Mouse (Mus musculus): ENCODE data around the gene Fads3. TPM values are rescaled to one million over a fixed set of nuclear protein-coding genes. Genes with fewer than 3 reads are reported as not detected.

Gene Fads3
- total and polyA plus RNA-seq, 2 experiments from 2014 or later, result 23.3 to 106 TPM

DNA sequence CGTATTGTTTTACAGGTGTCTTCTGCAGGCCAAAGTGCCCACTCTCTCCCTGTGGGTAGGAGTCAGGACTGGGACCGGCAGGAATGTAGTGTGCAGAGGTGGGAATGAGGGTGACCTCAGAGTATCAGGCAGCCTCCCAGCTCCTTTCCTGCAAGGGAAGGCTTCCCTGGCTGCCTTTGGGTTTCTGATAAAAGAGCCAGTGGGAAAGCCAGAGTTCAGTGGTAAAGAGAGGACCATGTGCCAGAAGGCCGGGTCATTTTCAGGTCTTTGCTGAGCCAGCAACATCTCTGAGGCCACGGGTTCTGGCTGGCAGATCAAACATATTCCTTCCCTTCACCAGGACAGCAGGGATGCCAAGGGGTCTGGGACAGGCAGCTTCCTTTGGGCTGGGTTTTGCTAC lies 5.0 kb downstream of the Fads3 start:
- H3K4me2 ChIP-seq (ENCODE audit: low read depth, low read length), result peak overlapping the region; percentile 17; the same call in 1 of the 2 replicates
- no peak for TF ChIP-seq CTCF (IDR thresholded peaks at IDR 0.05; ENCODE audit: low read depth)
- TF ChIP-seq EP300 (IDR thresholded peaks at IDR 0.05; ENCODE audit: low read depth), result no peak
- ATAC-seq (ENCODE audit: insufficient read depth, low read depth) (no peak), DNase-seq (ENCODE audit: low spot score) (peak; percentile 65)
- H3K9ac ChIP-seq (replicated peaks; ENCODE audit: low read depth, low read length), result no peak overlapping the region
- 17% methylated on average over 4 of the region's 4 CpGs for WGBS
- H3K4me1 ChIP-seq (ENCODE audit: control insufficient read depth, insufficient read depth), result peaks cover 55% of the 10 kb centered on the region
- no peaks in the 10 kb centered on the region for H3K9me3 ChIP-seq (replicated peaks; ENCODE audit: control insufficient read depth, low read length)
- H3K36me3 ChIP-seq (replicated peaks; ENCODE audit: control insufficient read depth, insufficient read depth, low read length), result no peaks in the 10 kb centered on the region
- H3K27me3 ChIP-seq (ENCODE audit: control insufficient read depth, insufficient read depth, low read length), result no peaks in the 10 kb centered on the region
- H3K27ac ChIP-seq (ENCODE audit: low read depth), result peak overlapping the region; percentile 67
- H3K4me3 ChIP-seq (ENCODE audit: low read depth, low read length), result no peak overlapping the region

DNA sequence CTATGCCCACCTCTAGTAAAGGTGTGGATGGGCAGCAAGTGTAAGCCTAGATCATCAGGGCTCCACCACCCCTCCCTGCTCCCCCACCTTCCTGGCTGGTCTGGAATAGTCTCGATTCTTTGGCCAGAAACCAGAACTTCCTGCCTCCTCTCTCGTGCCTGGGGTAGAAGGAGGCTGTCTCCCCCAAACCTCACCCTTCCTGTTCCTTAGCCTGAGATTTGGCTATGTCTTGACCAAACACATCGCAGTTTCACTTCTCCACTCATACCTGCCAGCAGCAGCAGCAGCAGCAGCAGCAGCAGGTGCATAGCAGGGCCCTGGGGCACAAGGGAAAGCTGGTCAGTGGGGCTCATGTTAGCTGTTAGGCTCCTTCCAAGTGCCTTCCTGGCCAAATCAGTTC lies 5.6 kb downstream of the Fads3 start:
- no peak for TF ChIP-seq CTCF (IDR thresholded peaks at IDR 0.05; ENCODE audit: low read depth)
- TF ChIP-seq EP300 (IDR thresholded peaks at IDR 0.05; ENCODE audit: low read depth), result no peak
- Histone ChIP-seq H3K27me3 (ENCODE audit: control insufficient read depth, insufficient read depth, low read length) (no peaks in the 10 kb centered on the region), H3K9me3 (replicated peaks; ENCODE audit: control insufficient read depth, low read length) (no peaks in the 10 kb centered on the region), H3K9ac (replicated peaks; ENCODE audit: low read depth, low read length) (no peak overlapping the region), H3K4me3 (ENCODE audit: low read depth, low read length) (no peak overlapping the region), H3K4me2 (ENCODE audit: low read depth, low read length) (peak overlapping the region; percentile 17; the same call in 1 of the 2 replicates), H3K27ac (ENCODE audit: low read depth) (peak overlapping the region; percentile 67), H3K36me3 (replicated peaks; ENCODE audit: control insufficient read depth, insufficient read depth, low read length) (0 out of 2 replicates have a peak, but pooled peaks cover 3% of the 10 kb centered on the region), H3K4me1 (ENCODE audit: control insufficient read depth, insufficient read depth) (peaks cover 53% of the 10 kb centered on the region)
- ATAC-seq (ENCODE audit: insufficient read depth, low read depth) (no peak), DNase-seq (ENCODE audit: low spot score) (no peak)
- 16% methylated on average over 3 of the region's 3 CpGs for WGBS

DNA sequence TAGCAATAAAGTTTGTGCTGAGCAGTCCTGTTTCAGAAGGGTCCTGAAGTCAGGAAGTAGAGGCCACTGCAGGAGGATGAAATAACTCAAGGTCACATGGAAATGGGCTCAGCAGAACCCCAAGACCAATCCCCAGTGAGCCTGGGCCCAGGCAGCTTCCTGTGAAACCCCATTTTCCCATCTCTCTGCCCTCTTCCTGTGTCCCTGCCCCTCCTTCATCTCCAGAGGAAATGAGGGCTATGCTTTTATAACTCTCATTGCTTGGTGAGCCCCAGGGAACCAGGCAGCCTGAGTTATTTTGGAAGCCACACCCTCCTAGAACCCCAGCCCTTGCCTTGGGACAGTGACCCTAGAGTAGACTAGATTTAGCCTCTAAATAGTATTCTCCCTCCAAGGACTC lies 8.2 kb downstream of the Fads3 start:
- Histone ChIP-seq H3K4me3 (ENCODE audit: low read depth, low read length) (no peak overlapping the region), H3K36me3 (replicated peaks; ENCODE audit: control insufficient read depth, insufficient read depth, low read length) (peaks cover 28% of the 10 kb centered on the region), H3K4me1 (ENCODE audit: control insufficient read depth, insufficient read depth) (peaks cover 36% of the 10 kb centered on the region), H3K4me2 (ENCODE audit: low read depth, low read length) (no peak overlapping the region), H3K9me3 (replicated peaks; ENCODE audit: control insufficient read depth, low read length) (no peaks in the 10 kb centered on the region), H3K27ac (ENCODE audit: low read depth) (0 out of 2 replicates have a peak overlapping the region, but pooled peaks have one; percentile 7), H3K27me3 (ENCODE audit: control insufficient read depth, insufficient read depth, low read length) (no peaks in the 10 kb centered on the region), H3K9ac (replicated peaks; ENCODE audit: low read depth, low read length) (no peak overlapping the region)
- DNase-seq (ENCODE audit: low spot score) (no peak), ATAC-seq (ENCODE audit: insufficient read depth, low read depth) (no peak)
- TF ChIP-seq CTCF (IDR thresholded peaks at IDR 0.05; ENCODE audit: low read depth) (no peak), EP300 (IDR thresholded peaks at IDR 0.05; ENCODE audit: low read depth) (no peak)

DNA sequence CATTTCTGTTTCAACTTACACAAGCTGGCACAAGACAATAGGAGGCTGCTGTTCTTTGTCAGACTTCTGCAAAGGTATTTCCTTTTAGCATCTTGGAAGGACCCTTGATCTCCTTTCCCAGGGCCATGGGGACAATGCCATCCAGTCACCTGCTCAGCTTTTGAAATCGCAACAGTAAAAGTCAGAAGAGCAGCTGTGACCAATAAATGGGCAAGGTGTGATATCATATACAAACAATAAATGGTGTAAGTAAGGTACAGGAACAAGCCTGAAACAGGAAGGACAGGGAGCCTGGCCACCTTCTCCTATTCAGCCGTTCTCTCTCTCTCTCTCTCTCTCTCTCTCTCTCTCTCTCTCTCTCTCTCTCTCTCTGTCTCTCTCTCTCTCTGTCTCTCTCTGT lies 9.1 kb downstream of the Fads3 start:
- WGBS, result 70% methylated on average over 2 of the region's 2 CpGs
- Histone ChIP-seq H3K4me1 (ENCODE audit: control insufficient read depth, insufficient read depth) (peaks cover 36% of the 10 kb centered on the region), H3K4me2 (ENCODE audit: low read depth, low read length) (no peak overlapping the region), H3K27ac (ENCODE audit: low read depth) (no peak overlapping the region), H3K9me3 (replicated peaks; ENCODE audit: control insufficient read depth, low read length) (no peaks in the 10 kb centered on the region), H3K27me3 (ENCODE audit: control insufficient read depth, insufficient read depth, low read length) (no peaks in the 10 kb centered on the region), H3K36me3 (replicated peaks; ENCODE audit: control insufficient read depth, insufficient read depth, low read length) (peaks cover 37% of the 10 kb centered on the region), H3K4me3 (ENCODE audit: low read depth, low read length) (no peak overlapping the region), H3K9ac (replicated peaks; ENCODE audit: low read depth, low read length) (no peak overlapping the region)
- no peak for TF ChIP-seq CTCF (IDR thresholded peaks at IDR 0.05; ENCODE audit: low read depth)
- no peak for TF ChIP-seq EP300 (IDR thresholded peaks at IDR 0.05; ENCODE audit: low read depth)
- no peak for ATAC-seq (ENCODE audit: insufficient read depth, low read depth)
- DNase-seq (ENCODE audit: low spot score), result no peak

DNA sequence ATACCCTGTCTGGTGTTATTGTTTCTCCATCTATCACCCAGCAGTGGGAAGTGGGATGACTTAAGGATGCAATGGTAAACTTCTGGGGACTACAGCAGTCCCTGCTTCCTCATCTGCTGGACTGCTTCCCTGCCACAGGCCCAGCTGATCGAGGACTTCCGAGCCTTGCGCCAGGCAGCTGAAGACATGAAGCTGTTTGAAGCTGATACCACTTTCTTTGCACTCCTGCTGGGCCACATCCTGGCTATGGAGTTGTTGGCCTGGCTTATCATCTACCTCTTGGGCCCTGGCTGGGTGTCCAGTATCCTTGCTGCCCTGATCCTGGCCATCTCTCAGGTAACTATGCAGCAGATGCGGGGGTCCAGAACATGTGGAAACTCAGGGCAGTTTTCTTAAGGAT lies 11.3 kb downstream of the Fads3 start:
- Histone ChIP-seq H3K9ac (replicated peaks; ENCODE audit: low read depth, low read length) (no peak overlapping the region), H3K4me3 (ENCODE audit: low read depth, low read length) (no peak overlapping the region), H3K27me3 (ENCODE audit: control insufficient read depth, insufficient read depth, low read length) (no peaks in the 10 kb centered on the region), H3K36me3 (replicated peaks; ENCODE audit: control insufficient read depth, insufficient read depth, low read length) (peaks cover 60% of the 10 kb centered on the region), H3K27ac (ENCODE audit: low read depth) (no peak overlapping the region), H3K4me2 (ENCODE audit: low read depth, low read length) (no peak overlapping the region), H3K4me1 (ENCODE audit: control insufficient read depth, insufficient read depth) (peaks cover 20% of the 10 kb centered on the region), H3K9me3 (replicated peaks; ENCODE audit: control insufficient read depth, low read length) (no peaks in the 10 kb centered on the region)
- 80% methylated on average over 4 of the region's 4 CpGs for WGBS
- TF ChIP-seq EP300 (IDR thresholded peaks at IDR 0.05; ENCODE audit: low read depth) (no peak), CTCF (IDR thresholded peaks at IDR 0.05; ENCODE audit: low read depth) (no peak)
- ATAC-seq (ENCODE audit: insufficient read depth, low read depth) (no peak), DNase-seq (ENCODE audit: low spot score) (no peak)

DNA sequence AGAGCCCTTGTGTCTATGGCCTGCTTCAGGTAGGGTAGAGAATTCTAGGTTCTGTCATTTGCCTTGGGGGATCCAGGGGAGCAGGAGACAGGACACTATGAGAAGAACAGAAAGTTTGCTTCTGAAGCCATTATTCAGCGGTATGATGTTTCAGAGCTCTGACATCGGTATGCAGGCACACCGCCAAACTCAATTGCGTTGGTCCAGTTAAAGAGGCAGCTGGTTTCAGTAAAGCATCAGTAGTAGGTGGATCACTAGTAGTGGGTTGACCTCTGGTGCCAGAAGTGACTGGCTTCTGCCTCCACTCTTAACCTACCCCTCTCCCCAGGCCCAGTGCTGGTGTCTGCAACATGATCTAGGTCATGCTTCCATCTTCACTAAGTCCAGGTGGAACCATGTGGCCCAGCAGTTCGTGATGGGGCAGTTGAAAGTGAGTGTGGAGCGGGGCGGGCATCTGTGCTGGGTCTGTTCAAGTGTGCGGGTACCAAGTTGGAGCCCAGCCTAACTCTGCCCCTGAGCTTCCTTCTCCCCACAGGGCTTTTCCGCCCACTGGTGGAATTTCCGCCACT lies 12.4 kb downstream of the Fads3 start:
- Histone ChIP-seq H3K4me2 (ENCODE audit: low read depth, low read length) (no peak overlapping the region), H3K27me3 (ENCODE audit: control insufficient read depth, insufficient read depth, low read length) (no peaks in the 10 kb centered on the region), H3K27ac (ENCODE audit: low read depth) (no peak overlapping the region), H3K4me1 (ENCODE audit: control insufficient read depth, insufficient read depth) (peaks cover 20% of the 10 kb centered on the region), H3K9ac (replicated peaks; ENCODE audit: low read depth, low read length) (no peak overlapping the region), H3K4me3 (ENCODE audit: low read depth, low read length) (no peak overlapping the region), H3K36me3 (replicated peaks; ENCODE audit: control insufficient read depth, insufficient read depth, low read length) (peaks cover 70% of the 10 kb centered on the region), H3K9me3 (replicated peaks; ENCODE audit: control insufficient read depth, low read length) (no peaks in the 10 kb centered on the region)
- no peak for DNase-seq (ENCODE audit: low spot score)
- no peak for ATAC-seq (ENCODE audit: insufficient read depth, low read depth)
- 83% methylated on average over 10 of the region's 10 CpGs for WGBS
- TF ChIP-seq CTCF (IDR thresholded peaks at IDR 0.05; ENCODE audit: low read depth) (no peak), EP300 (IDR thresholded peaks at IDR 0.05; ENCODE audit: low read depth) (no peak)

Measured in heart, postnatal 0 days (tissue).